Mouse (Mus musculus): Measurements from ENCODE around the gene Gm42688. TPM values are rescaled to one million over a fixed set of nuclear protein-coding genes. Genes with fewer than 3 reads are reported as not detected.

The Gm42688 gene
- polyA plus RNA-seq, 1 experiment from 2014 or later, result 2.1 TPM

DNA sequence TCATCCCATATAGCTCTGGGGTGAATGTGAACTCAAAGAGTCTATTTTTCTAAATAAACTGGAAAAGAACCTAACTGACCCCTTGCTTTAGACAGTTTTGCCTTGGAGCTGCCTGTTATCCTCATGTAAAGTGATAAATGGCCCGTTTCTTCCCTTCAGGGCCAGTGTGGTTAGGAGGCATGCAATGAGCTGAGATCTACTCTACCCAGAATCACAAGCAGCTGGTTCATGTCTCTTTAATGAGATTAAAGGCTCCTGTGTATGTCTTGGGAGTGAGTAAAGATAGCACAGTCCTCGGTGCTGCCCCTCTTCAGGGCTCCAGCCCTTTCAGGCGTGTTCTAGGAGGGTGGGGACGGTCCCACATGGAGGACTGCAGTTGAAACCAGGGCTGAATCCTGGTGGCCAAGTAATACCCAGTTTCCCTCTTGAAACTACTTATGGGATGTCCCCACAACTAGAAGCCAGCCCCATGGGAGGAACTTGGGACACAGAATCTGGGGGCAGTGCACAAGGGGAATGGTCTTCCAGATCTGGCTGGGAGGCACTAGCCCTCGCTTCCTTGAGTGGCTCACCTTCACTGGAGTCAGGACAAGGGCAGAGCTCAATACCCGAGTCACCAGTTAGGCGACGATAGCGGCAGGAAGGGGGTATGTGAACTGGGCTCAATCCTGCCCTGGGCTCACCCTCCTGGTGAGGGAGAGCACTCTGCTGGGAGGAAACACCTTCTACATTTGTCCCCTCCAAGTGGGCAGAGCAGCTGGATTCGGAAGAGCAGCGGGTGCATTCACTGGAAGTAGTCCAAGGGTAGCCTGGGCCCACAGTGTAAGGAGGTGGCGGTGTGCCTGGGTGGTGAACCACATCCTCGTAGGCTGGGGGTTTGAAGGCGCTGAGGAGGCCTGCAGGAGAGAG is 17.7 kb downstream of the Gm42688 start:
- Histone ChIP-seq H3K4me1 (ENCODE audit: control insufficient read depth, insufficient read depth, low read length) (peaks cover 32% of the 10 kb centered on the region), H3K9ac (ENCODE audit: low read depth, low read length) (0 out of 2 replicates have a peak overlapping the region, but pooled peaks have one; percentile 87), H3K4me3 (ENCODE audit: low read depth, low read length) (peak overlapping the region; percentile 70; the same call in 1 of the 2 replicates), H3K27me3 (replicated peaks; ENCODE audit: control insufficient read depth, insufficient read depth, low read length) (no peaks in the 10 kb centered on the region), H3K27ac (replicated peaks; ENCODE audit: low read depth, low read length) (peak overlapping the region; percentile 39; the same call in 1 of the 2 replicates), H3K9me3 (ENCODE audit: control insufficient read depth, low read length) (no peaks in the 10 kb centered on the region), H3K36me3 (ENCODE audit: control insufficient read depth, insufficient read depth, low read length) (peaks cover 32% of the 10 kb centered on the region), H3K4me2 (ENCODE audit: low read depth, low read length) (peak overlapping the region; percentile 64; the same call in 1 of the 2 replicates)
- no peak for DNase-seq (ENCODE audit: low spot score)
- no peak for ATAC-seq (ENCODE audit: low read depth)
- 83% methylated on average over 14 of the region's 14 CpGs for WGBS

DNA sequence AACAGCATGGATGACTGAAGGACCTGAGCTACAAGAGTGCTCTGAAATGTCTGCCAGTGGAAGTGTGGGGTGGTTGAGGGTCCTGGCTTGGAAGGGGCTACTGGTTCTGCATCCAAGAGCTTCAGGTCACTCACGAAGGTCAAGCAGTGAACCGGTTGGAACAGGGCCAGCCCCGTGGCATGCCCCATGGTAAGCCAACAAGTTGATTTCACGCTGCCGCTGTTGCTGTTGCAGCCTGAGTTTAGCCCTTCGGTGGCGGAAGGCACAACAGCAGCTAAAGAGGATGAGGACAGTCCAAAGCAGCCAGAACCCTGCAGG is 18.3 kb downstream of the Gm42688 start:
- H3K9me3 ChIP-seq (ENCODE audit: control insufficient read depth, low read length), result no peaks in the 10 kb centered on the region
- H3K27ac ChIP-seq (replicated peaks; ENCODE audit: low read depth, low read length), result peak overlapping the region; percentile 39; the same call in 1 of the 2 replicates
- ATAC-seq (ENCODE audit: low read depth) (no peak), DNase-seq (ENCODE audit: low spot score) (no peak)
- peaks cover 33% of the 10 kb centered on the region for H3K4me1 ChIP-seq (ENCODE audit: control insufficient read depth, insufficient read depth, low read length)
- peaks cover 32% of the 10 kb centered on the region for H3K36me3 ChIP-seq (ENCODE audit: control insufficient read depth, insufficient read depth, low read length)
- H3K27me3 ChIP-seq (replicated peaks; ENCODE audit: control insufficient read depth, insufficient read depth, low read length), result no peaks in the 10 kb centered on the region
- peak overlapping the region; percentile 70; the same call in 1 of the 2 replicates for H3K4me3 ChIP-seq (ENCODE audit: low read depth, low read length)
- H3K4me2 ChIP-seq (ENCODE audit: low read depth, low read length), result peak overlapping the region; percentile 64; the same call in 1 of the 2 replicates
- peak overlapping the region; percentile 87; the same call in 1 of the 2 replicates for H3K9ac ChIP-seq (ENCODE audit: low read depth, low read length)
- WGBS, result 75% methylated on average over 7 of the region's 7 CpGs

DNA sequence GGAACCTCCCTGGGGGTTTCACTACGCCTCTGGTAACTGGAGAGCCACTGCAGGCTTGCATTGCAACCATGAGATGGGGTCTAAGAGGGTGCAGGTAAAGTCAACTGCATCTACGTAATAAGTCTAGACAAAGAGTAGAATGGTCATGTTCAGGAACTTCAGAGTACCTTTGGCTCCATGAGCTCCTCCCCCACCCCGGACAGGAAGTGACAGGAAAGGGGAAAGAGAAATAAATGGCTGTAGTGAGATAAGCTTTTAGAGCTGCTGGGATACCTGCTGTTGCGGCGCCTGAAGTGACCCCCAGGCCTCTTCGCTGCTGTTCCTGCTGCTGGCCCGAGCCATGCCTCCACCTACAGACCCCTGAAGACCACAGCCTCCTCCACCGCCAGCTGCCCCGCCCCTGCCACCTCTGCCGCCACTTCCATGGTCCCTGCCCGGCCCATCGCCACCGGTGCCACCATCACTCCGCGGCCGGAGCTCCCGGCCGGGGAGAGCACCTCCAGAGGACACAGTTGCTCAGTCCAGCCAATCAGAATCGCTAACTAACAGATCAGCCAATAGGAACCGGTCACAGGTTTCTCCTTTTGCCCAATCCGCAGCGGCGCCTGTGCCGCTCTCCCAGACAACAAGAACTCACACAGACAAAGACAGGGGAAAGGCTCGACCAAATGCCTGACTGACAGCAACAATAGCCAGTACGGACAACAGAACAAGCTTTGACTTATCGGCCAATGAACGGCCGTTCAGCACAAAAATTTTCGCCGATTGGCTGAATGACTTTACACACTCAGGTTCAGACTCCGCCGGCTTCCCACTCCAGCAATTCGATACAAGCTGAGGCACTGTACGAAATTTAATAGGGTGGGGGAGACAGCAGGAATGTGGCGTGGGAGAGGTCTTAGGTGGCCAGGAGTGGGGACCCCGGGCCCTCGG is 19.8 kb downstream of the Gm42688 start, which contains the start of gene Wbp1:
TSS of gene Wbp1 (minus strand) at position 630 of the 933 bp plus-strand sequence.
- peaks cover 30% of the 10 kb centered on the region for H3K4me1 ChIP-seq (ENCODE audit: control insufficient read depth, insufficient read depth, low read length)
- WGBS, result under 1% methylated on average over 37 of the region's 38 CpGs
- peak; percentile 96 for ATAC-seq (ENCODE audit: low read depth)
- H3K9me3 ChIP-seq (ENCODE audit: control insufficient read depth, low read length), result no peaks in the 10 kb centered on the region
- H3K27ac ChIP-seq (replicated peaks; ENCODE audit: low read depth, low read length), result peak within 1 kb of the TSS; percentile 98
- H3K4me3 ChIP-seq (ENCODE audit: low read depth, low read length), result peak within 1 kb of the TSS; percentile 70
- H3K4me2 ChIP-seq (ENCODE audit: low read depth, low read length), result peak within 1 kb of the TSS; percentile 91
- no peaks in the 10 kb centered on the region for H3K27me3 ChIP-seq (replicated peaks; ENCODE audit: control insufficient read depth, insufficient read depth, low read length)
- DNase-seq (ENCODE audit: low spot score), result peak; percentile 100
- peak within 1 kb of the TSS; percentile 87 for H3K9ac ChIP-seq (ENCODE audit: low read depth, low read length)
- peaks cover 32% of the 10 kb centered on the region for H3K36me3 ChIP-seq (ENCODE audit: control insufficient read depth, insufficient read depth, low read length)

DNA sequence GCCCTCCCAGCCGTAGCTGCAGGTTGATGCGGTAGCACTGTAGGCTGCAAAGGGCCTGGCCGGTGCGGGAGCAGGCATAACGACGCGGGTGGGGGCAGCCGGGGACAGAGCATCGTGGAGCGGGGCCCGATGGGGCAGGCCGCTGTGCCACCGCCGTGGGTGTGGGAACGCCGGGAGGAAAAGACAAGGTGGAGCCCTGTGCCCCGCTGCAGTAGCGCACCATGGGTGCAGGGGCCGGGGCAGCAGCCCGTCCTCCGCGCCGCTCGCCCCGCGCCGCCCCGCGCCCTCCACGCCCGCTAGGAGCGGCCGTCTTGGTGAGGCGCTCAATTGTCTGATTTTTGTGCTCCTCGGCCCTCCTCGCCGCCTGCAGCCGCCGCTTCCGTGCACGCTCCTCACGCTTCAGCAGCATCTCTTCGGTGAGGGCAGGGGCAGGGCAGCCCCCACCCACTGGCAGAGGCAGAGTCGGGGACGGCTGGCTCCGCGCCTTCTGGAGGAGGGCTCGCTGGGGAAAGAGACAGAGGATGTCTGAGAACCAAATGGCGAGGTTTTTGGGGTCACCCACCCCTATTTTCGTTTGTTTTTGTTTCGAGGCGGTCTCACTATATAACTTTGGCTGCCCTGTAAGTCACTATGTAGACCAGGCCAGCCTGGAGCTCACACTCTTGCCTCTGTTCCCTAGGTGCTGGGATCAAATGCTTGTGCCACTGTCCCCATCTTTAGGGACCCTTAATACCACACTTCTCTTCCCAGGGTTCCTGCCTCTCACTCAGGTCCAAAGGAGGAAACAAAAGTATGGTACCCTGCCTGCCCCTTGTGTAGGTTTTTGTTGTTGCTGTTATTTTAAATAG is 20.7 kb downstream of the Gm42688 start:
- peak overlapping the region; percentile 98 for H3K27ac ChIP-seq (replicated peaks; ENCODE audit: low read depth, low read length)
- H3K9me3 ChIP-seq (ENCODE audit: control insufficient read depth, low read length), result no peaks in the 10 kb centered on the region
- under 1% methylated on average over 22 of the region's 52 CpGs for WGBS
- peak overlapping the region; percentile 70 for H3K4me3 ChIP-seq (ENCODE audit: low read depth, low read length)
- no peaks in the 10 kb centered on the region for H3K27me3 ChIP-seq (replicated peaks; ENCODE audit: control insufficient read depth, insufficient read depth, low read length)
- ATAC-seq (ENCODE audit: low read depth), result no peak
- H3K4me1 ChIP-seq (ENCODE audit: control insufficient read depth, insufficient read depth, low read length), result peaks cover 30% of the 10 kb centered on the region
- peak overlapping the region; percentile 84 for H3K9ac ChIP-seq (ENCODE audit: low read depth, low read length)
- no peak for DNase-seq (ENCODE audit: low spot score)
- H3K36me3 ChIP-seq (ENCODE audit: control insufficient read depth, insufficient read depth, low read length), result peaks cover 29% of the 10 kb centered on the region
- peak overlapping the region; percentile 91 for H3K4me2 ChIP-seq (ENCODE audit: low read depth, low read length)

DNA sequence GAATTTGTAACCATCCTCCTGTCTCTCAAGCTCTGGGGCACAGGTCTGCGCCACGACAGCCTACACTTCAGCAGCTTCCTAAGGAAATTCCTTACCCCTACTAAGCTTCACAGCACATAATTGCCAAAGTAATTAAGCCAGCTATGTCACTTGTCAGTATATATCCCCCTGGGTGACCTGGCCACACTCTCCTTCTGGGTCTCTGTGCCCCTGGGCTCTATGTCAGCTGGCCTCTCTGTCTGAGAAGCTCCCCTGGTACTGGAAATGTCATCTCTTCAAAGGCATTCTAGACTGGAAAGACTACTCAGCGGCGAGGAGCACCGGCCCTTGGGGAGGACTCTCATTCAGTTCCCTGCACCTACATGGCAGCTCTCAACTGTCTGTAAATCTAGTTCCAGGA is 21.5 kb downstream of the Gm42688 start:
- peaks cover 30% of the 10 kb centered on the region for H3K4me1 ChIP-seq (ENCODE audit: control insufficient read depth, insufficient read depth, low read length)

DNA sequence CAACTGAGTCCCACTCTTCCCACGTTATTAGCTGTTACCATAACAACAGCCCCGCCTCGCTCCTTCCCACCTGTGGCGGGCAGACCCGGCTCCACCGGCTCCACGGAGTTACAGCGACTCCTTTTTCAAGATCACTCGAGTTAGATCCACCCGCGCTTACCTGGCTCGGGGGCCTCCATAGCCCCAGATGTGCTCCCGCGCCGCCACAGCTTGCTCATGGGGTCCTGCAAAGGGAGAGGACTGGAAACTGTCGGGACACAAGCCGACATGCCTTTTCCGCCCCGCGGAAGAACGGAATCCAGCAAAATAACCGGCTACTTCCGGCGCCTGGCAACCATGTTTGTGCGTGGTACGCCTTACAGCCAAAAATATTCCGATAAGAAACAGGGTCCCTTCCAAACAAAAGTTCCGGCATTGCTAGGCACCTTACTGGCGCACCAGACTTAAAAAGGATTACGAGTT is 23.5 kb downstream of the Gm42688 start:
- H3K27ac ChIP-seq (replicated peaks; ENCODE audit: low read depth, low read length), result peak overlapping the region; percentile 42

More for the DNA sequence above, 21.5 kb downstream of the Gm42688 start:
- Histone ChIP-seq H3K27me3 (replicated peaks; ENCODE audit: control insufficient read depth, insufficient read depth, low read length) (no peaks in the 10 kb centered on the region), H3K9ac (ENCODE audit: low read depth, low read length) (peak overlapping the region; percentile 84), H3K36me3 (ENCODE audit: control insufficient read depth, insufficient read depth, low read length) (peaks cover 20% of the 10 kb centered on the region), H3K4me2 (ENCODE audit: low read depth, low read length) (peak overlapping the region; percentile 91), H3K4me3 (ENCODE audit: low read depth, low read length) (peak overlapping the region; percentile 70), H3K27ac (replicated peaks; ENCODE audit: low read depth, low read length) (no peak overlapping the region), H3K9me3 (ENCODE audit: control insufficient read depth, low read length) (no peaks in the 10 kb centered on the region)
- 67% methylated on average over 5 of the region's 5 CpGs for WGBS
- no peak for DNase-seq (ENCODE audit: low spot score)
- ATAC-seq (ENCODE audit: low read depth), result no peak

DNA sequence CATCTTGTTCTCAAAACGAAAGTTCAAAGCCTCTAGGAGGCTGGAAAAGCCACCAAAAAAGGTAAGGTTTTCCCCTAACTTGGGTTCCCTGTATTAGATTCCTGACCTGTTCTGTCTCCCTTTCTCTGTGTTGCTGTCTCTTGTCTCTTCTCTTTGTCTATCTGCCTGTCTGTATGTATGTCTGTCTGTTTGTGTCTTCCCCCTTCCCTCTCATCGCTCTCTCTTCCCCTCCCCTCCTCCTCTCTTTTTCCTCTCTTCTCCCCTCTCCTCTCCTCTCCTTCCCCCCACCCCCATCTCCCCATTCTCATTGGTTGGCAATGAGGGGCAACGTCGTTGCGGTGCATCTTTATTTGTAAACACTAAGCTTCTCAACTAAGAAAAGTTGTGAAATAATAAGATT is 23.9 kb downstream of the Gm42688 start, which contains the start of gene Ino80b:
TSS of gene Ino80b (minus strand) at position 101 of the 400 bp plus-strand sequence.
- 33% methylated on average over 5 of the region's 5 CpGs for WGBS
- no peaks in the 10 kb centered on the region for H3K27me3 ChIP-seq (replicated peaks; ENCODE audit: control insufficient read depth, insufficient read depth, low read length)
- ATAC-seq (ENCODE audit: low read depth) (no peak), DNase-seq (ENCODE audit: low spot score) (no peak)
- H3K9me3 ChIP-seq (ENCODE audit: control insufficient read depth, low read length), result no peaks in the 10 kb centered on the region
- peak within 1 kb of the TSS; percentile 42 for H3K27ac ChIP-seq (replicated peaks; ENCODE audit: low read depth, low read length)
- H3K36me3 ChIP-seq (ENCODE audit: control insufficient read depth, insufficient read depth, low read length), result 0 out of 2 replicates have a peak, but pooled peaks cover 5% of the 10 kb centered on the region
- H3K9ac ChIP-seq (ENCODE audit: low read depth, low read length), result peak within 1 kb of the TSS; percentile 71
- H3K4me3 ChIP-seq (ENCODE audit: low read depth, low read length), result peak within 1 kb of the TSS; percentile 69
- H3K4me1 ChIP-seq (ENCODE audit: control insufficient read depth, insufficient read depth, low read length), result peaks cover 22% of the 10 kb centered on the region
- H3K4me2 ChIP-seq (ENCODE audit: low read depth, low read length), result peak within 1 kb of the TSS; percentile 79

More for the DNA sequence above, 23.5 kb downstream of the Gm42688 start:
- Histone ChIP-seq H3K4me2 (ENCODE audit: low read depth, low read length) (peak overlapping the region; percentile 79), H3K9me3 (ENCODE audit: control insufficient read depth, low read length) (no peaks in the 10 kb centered on the region), H3K4me3 (ENCODE audit: low read depth, low read length) (peak overlapping the region; percentile 69), H3K9ac (ENCODE audit: low read depth, low read length) (peak overlapping the region; percentile 71), H3K27me3 (replicated peaks; ENCODE audit: control insufficient read depth, insufficient read depth, low read length) (no peaks in the 10 kb centered on the region), H3K36me3 (ENCODE audit: control insufficient read depth, insufficient read depth, low read length) (0 out of 2 replicates have a peak, but pooled peaks cover 5% of the 10 kb centered on the region), H3K4me1 (ENCODE audit: control insufficient read depth, insufficient read depth, low read length) (peaks cover 26% of the 10 kb centered on the region)
- WGBS, result 0% methylated on average over 30 of the region's 30 CpGs
- ATAC-seq (ENCODE audit: low read depth) (peak; percentile 19; the same call in 1 of the 2 replicates), DNase-seq (ENCODE audit: low spot score) (peak; percentile 97)

All from embryonic facial prominence, embryonic 14.5 days (tissue).